In the genomic region with DNA sequence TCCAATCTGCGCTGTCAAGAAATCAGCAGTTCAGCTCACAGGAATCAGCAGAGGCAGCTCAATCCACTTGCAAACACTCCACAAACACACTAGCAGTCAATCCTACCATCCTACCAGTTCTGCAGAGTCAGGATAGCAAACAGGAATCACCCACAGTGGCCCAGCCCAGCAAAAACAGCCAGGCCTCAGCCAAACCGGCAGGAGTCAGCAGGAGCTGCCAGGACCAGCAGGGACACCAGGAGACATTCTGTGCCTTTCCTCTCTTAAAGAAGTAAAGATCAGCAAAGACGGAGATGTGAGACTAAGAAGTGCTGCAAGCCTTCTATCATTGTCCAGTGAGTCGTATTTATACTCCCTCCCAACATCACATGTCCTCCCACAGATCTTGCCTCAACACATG, we compare ENCODE assay signal across 15 mouse cellular contexts.
DNase-seq lines count a peak whose midpoint lies in the region; ATAC-seq lines count a peak whose summit lies in the region.
"Had no signal": no experiment of that assay in that cellular context is flagged by ENCODE, and none has a peak within 500 bp of the region (broad histone marks: within the 10 kb centered on the region; RNA-seq: fewer than 3 reads in every experiment).

No protein-coding gene starts in this region.

- DNase-seq in cerebellum, postnatal 4 days (ENCODE audit: low spot score in 2 of 2) = no peak
- peak; percentile 28 to 30 for DNase-seq in left cerebral cortex, adult 18-20 months (ENCODE audit: low spot score in 2 of 2)
- no peak for DNase-seq in left cerebral cortex, adult 9 months (ENCODE audit: low spot score in 2 of 2)
- peak; percentile 44 for DNase-seq in NIH3T3 (ENCODE audit: low read depth)
- DNase-seq in cerebellum, postnatal 14 days = peak; percentile 49 to 67
- no peak for DNase-seq in spleen, postnatal 36 days (ENCODE audit: low spot score in 2 of 2)
- DNase-seq: adrenal gland, adult 8-10 months; forebrain, postnatal 0 days; kidney, postnatal 14 days had no signal

- no peaks in the 10 kb centered on the region for H3K36me3 ChIP-seq in forebrain, embryonic 16.5 days (ENCODE audit: control insufficient read depth, insufficient read depth)
- H3K36me3 ChIP-seq: embryonic facial prominence, embryonic 15.5 days; intestine, embryonic 15.5 days had no signal

- H3K4me3 ChIP-seq in forebrain, embryonic 16.5 days (replicated peaks; ENCODE audit: low read length) = no peak overlapping the region
- H3K4me3 ChIP-seq: embryonic facial prominence, embryonic 15.5 days; heart, adult 2 months; intestine, embryonic 15.5 days had no signal

- H3K4me2 ChIP-seq in forebrain, embryonic 16.5 days (ENCODE audit: low read length) = no peak overlapping the region
- H3K4me2 ChIP-seq: embryonic facial prominence, embryonic 15.5 days; intestine, embryonic 15.5 days had no signal

- H3K9ac ChIP-seq in forebrain, embryonic 16.5 days (replicated peaks; ENCODE audit: low read depth, low read length) = no peak overlapping the region
- H3K9ac ChIP-seq: embryonic facial prominence, embryonic 15.5 days; forebrain, postnatal 0 days; intestine, embryonic 15.5 days; liver, embryonic 14.5 days had no signal

- peak; percentile 93 for ATAC-seq in cerebellum, adult (ENCODE audit: insufficient number of reproducible peaks, low FRiP score, low TSS enrichment)
- ATAC-seq in forebrain, embryonic 16.5 days = no peak
- ATAC-seq: forebrain, postnatal 0 days; intestine, embryonic 15.5 days had no signal

- no peak overlapping the region for H3K27ac ChIP-seq in forebrain, embryonic 16.5 days (ENCODE audit: low read length)
- H3K27ac ChIP-seq: embryonic facial prominence, embryonic 15.5 days; heart, adult 2 months; intestine, embryonic 15.5 days; liver, embryonic 14.5 days had no signal

- no peaks in the 10 kb centered on the region for H3K4me1 ChIP-seq in forebrain, embryonic 16.5 days (replicated peaks; ENCODE audit: control insufficient read depth, insufficient read depth, low read length)
- H3K4me1 ChIP-seq: embryonic facial prominence, embryonic 15.5 days; intestine, embryonic 15.5 days had no signal

- no peaks in the 10 kb centered on the region for H3K27me3 ChIP-seq in forebrain, embryonic 16.5 days (replicated peaks; ENCODE audit: control insufficient read depth, insufficient read depth, low read length)
- H3K27me3 ChIP-seq: embryonic facial prominence, embryonic 15.5 days; intestine, embryonic 15.5 days had no signal

- H3K9me3 ChIP-seq in forebrain, embryonic 16.5 days (ENCODE audit: control insufficient read depth, low read length) = no peaks in the 10 kb centered on the region
- H3K9me3 ChIP-seq: embryonic facial prominence, embryonic 15.5 days; intestine, embryonic 15.5 days had no signal

- 53% methylated on average over 4 of the region's 4 CpGs for WGBS in forebrain, embryonic 16.5 days

Comparison
In these comparisons a context has a peak if more than half of its experiments do, and no peak if none do; other contexts are left out.
1. DNase-seq: peak in left cerebral cortex, adult 18-20 months (2 of 2), NIH3T3 (single experiment) and cerebellum, postnatal 14 days (2 of 2); none in cerebellum, postnatal 4 days (0 of 2), left cerebral cortex, adult 9 months (0 of 2) and spleen, postnatal 36 days (0 of 2).